28 mouse cellular contexts compared by ENCODE assay signal in the genomic region with DNA sequence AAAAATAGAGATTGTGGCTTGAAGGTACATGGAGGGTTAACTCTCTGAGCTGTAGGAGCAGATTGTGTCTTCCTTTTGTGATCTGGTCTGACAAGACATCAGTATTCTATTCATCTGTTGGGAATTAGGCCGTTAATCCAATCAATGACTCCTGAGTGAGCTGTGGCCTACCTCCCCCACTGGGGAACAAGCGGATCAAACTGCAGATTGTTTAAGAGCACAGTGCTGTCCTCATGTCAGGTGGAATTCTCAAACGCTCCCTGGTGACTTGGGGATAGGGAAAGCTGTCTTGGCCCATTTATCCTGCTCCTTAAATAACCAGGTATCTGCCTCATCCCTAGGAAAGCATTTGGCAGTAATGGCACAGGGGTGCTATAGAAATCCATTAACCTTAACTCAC.
DNase-seq lines count a peak whose midpoint lies in the region; ATAC-seq and TF ChIP-seq lines count a peak whose summit lies in the region.
"Had no signal": no experiment of that assay in that cellular context is flagged by ENCODE, and none has a peak within 500 bp of the region (broad histone marks: within the 10 kb centered on the region; RNA-seq: fewer than 3 reads in every experiment).

No protein-coding gene starts in this region.

- H3K4me3 ChIP-seq in hindbrain, postnatal 0 days (ENCODE audit: low read length) = no peak overlapping the region
- no peak overlapping the region for H3K4me3 ChIP-seq in hindbrain, embryonic 16.5 days (ENCODE audit: low read length)
- no peak overlapping the region for H3K4me3 ChIP-seq in midbrain, embryonic 14.5 days (replicated peaks; ENCODE audit: low read depth, low read length)
- no peak overlapping the region for H3K4me3 ChIP-seq in kidney, embryonic 16.5 days (ENCODE audit: low read length)
- H3K4me3 ChIP-seq: embryonic facial prominence, embryonic 13.5 days; forebrain, embryonic 15.5 days; heart, embryonic 12.5 days; intestine, embryonic 15.5 days; layer of hippocampus, adult 2 months; neural tube, embryonic 15.5 days had no signal

- H3K36me3 ChIP-seq in hindbrain, postnatal 0 days (ENCODE audit: insufficient read depth, low read length) = no peaks in the 10 kb centered on the region
- no peaks in the 10 kb centered on the region for H3K36me3 ChIP-seq in hindbrain, embryonic 16.5 days (ENCODE audit: control insufficient read depth, insufficient read depth, low read length)
- no peaks in the 10 kb centered on the region for H3K36me3 ChIP-seq in midbrain, embryonic 14.5 days (ENCODE audit: control insufficient read depth, insufficient read depth, low read length)
- H3K36me3 ChIP-seq in kidney, embryonic 16.5 days (ENCODE audit: insufficient read depth, low read length) = no peaks in the 10 kb centered on the region
- H3K36me3 ChIP-seq: embryonic facial prominence, embryonic 13.5 days; forebrain, embryonic 15.5 days; heart, embryonic 12.5 days; intestine, embryonic 15.5 days; neural tube, embryonic 15.5 days had no signal

- WGBS in hindbrain, postnatal 0 days = 25% methylated on average over 3 of the region's 3 CpGs
- 24% methylated on average over 3 of the region's 3 CpGs for WGBS in hindbrain, embryonic 16.5 days
- 8% methylated on average over 3 of the region's 3 CpGs for WGBS in midbrain, embryonic 14.5 days
- 55% methylated on average over 3 of the region's 3 CpGs for WGBS in kidney, embryonic 16.5 days

- no peak for TF ChIP-seq CTCF in hindbrain, postnatal 0 days (IDR thresholded peaks at IDR 0.05; ENCODE audit: low read depth)

- no peaks in the 10 kb centered on the region for H3K27me3 ChIP-seq in hindbrain, postnatal 0 days (ENCODE audit: insufficient read depth, low read length)
- H3K27me3 ChIP-seq in hindbrain, embryonic 16.5 days (replicated peaks; ENCODE audit: control insufficient read depth, insufficient read depth, low read length) = no peaks in the 10 kb centered on the region
- no peaks in the 10 kb centered on the region for H3K27me3 ChIP-seq in midbrain, embryonic 14.5 days (ENCODE audit: control insufficient read depth, insufficient read depth, low read length)
- no peaks in the 10 kb centered on the region for H3K27me3 ChIP-seq in kidney, embryonic 16.5 days (ENCODE audit: insufficient read depth, low read length)
- H3K27me3 ChIP-seq: CH12.LX; embryonic facial prominence, embryonic 13.5 days; forebrain, embryonic 15.5 days; heart, embryonic 12.5 days; intestine, embryonic 15.5 days; neural tube, embryonic 15.5 days had no signal

- no peaks in the 10 kb centered on the region for H3K4me1 ChIP-seq in hindbrain, postnatal 0 days (ENCODE audit: insufficient read depth, low read length)
- no peaks in the 10 kb centered on the region for H3K4me1 ChIP-seq in hindbrain, embryonic 16.5 days (ENCODE audit: control insufficient read depth, insufficient read depth, low read depth, low read length)
- H3K4me1 ChIP-seq in midbrain, embryonic 14.5 days (ENCODE audit: control insufficient read depth, insufficient read depth, low read length) = peaks cover 7% of the 10 kb centered on the region; the same call in 1 of the 2 replicates
- H3K4me1 ChIP-seq in kidney, embryonic 16.5 days (ENCODE audit: insufficient read depth, low read length) = no peaks in the 10 kb centered on the region
- H3K4me1 ChIP-seq: embryonic facial prominence, embryonic 13.5 days; intestine, embryonic 15.5 days had no signal

- H3K9ac ChIP-seq in hindbrain, postnatal 0 days (replicated peaks; ENCODE audit: low read length) = no peak overlapping the region
- H3K9ac ChIP-seq in hindbrain, embryonic 16.5 days (ENCODE audit: low read depth, low read length) = no peak overlapping the region
- H3K9ac ChIP-seq in midbrain, embryonic 14.5 days (replicated peaks; ENCODE audit: low read length) = no peak overlapping the region
- no peak overlapping the region for H3K9ac ChIP-seq in kidney, embryonic 16.5 days (replicated peaks; ENCODE audit: low read length)
- H3K9ac ChIP-seq: embryonic facial prominence, embryonic 13.5 days; forebrain, embryonic 15.5 days; heart, embryonic 12.5 days; hindbrain, embryonic 14.5 days; intestine, embryonic 15.5 days; liver, postnatal 0 days; neural tube, embryonic 15.5 days had no signal

- peak; percentile 42 for DNase-seq in hindbrain, postnatal 0 days (ENCODE audit: low spot score)
- peak; percentile 37 for DNase-seq in embryo, embryonic 10 days (ENCODE audit: low spot score)
- DNase-seq in midbrain, embryonic 14.5 days = peak; percentile 53
- no peak for DNase-seq in thymus, adult 18-20 months
- DNase-seq: adrenal gland, adult 8-10 months; B cell, adult 2 months; cerebellum, adult 8-10 months; heart, adult 11 months; heart, postnatal 10 days; kidney, adult 8-10 months; kidney, postnatal 14 days; layer of hippocampus, postnatal 36 days; liver, postnatal 0 days; lung, postnatal 10 days; thymus, postnatal 14 days had no signal

- no peak for ATAC-seq in hindbrain, postnatal 0 days
- ATAC-seq in hindbrain, embryonic 16.5 days = no peak
- ATAC-seq in midbrain, embryonic 14.5 days (ENCODE audit: low FRiP score, low TSS enrichment) = no peak
- ATAC-seq in megakaryocyte progenitor cell, adult 5-6 weeks (replicated peaks; ENCODE audit: poor library complexity) = no peak
- ATAC-seq in kidney, embryonic 16.5 days (ENCODE audit: low FRiP score, low TSS enrichment) = no peak
- ATAC-seq: activated CD4-positive, CD25-positive, alpha-beta regulatory T cell, adult 4 months; forebrain, embryonic 15.5 days; intestine, embryonic 15.5 days; liver, postnatal 0 days had no signal

- H3K4me2 ChIP-seq in hindbrain, postnatal 0 days (ENCODE audit: low read depth, low read length) = no peak overlapping the region
- H3K4me2 ChIP-seq in hindbrain, embryonic 16.5 days (ENCODE audit: low read length) = no peak overlapping the region
- H3K4me2 ChIP-seq in midbrain, embryonic 14.5 days (ENCODE audit: low read length) = no peak overlapping the region
- H3K4me2 ChIP-seq in kidney, embryonic 16.5 days (replicated peaks; ENCODE audit: low read depth, low read length) = no peak overlapping the region
- H3K4me2 ChIP-seq: embryonic facial prominence, embryonic 13.5 days; forebrain, embryonic 15.5 days; heart, embryonic 12.5 days; hindbrain, embryonic 14.5 days; intestine, embryonic 15.5 days; neural tube, embryonic 15.5 days had no signal

- H3K27ac ChIP-seq in hindbrain, postnatal 0 days = no peak overlapping the region
- no peak overlapping the region for H3K27ac ChIP-seq in hindbrain, embryonic 16.5 days (ENCODE audit: low read depth, low read length)
- H3K27ac ChIP-seq in midbrain, embryonic 14.5 days (replicated peaks; ENCODE audit: low read depth, low read length) = no peak overlapping the region
- no peak overlapping the region for H3K27ac ChIP-seq in kidney, embryonic 16.5 days (ENCODE audit: low read length)
- H3K27ac ChIP-seq: embryonic facial prominence, embryonic 13.5 days; forebrain, embryonic 15.5 days; hindbrain, embryonic 14.5 days; intestine, embryonic 15.5 days; neural tube, embryonic 15.5 days had no signal

- H3K9me3 ChIP-seq in hindbrain, postnatal 0 days (ENCODE audit: low read length) = no peaks in the 10 kb centered on the region
- H3K9me3 ChIP-seq in hindbrain, embryonic 16.5 days (ENCODE audit: control insufficient read depth, low read length) = no peaks in the 10 kb centered on the region
- H3K9me3 ChIP-seq in midbrain, embryonic 14.5 days (ENCODE audit: control insufficient read depth, low read length) = no peaks in the 10 kb centered on the region
- H3K9me3 ChIP-seq in kidney, embryonic 16.5 days (ENCODE audit: low read length) = no peaks in the 10 kb centered on the region
- H3K9me3 ChIP-seq: embryonic facial prominence, embryonic 13.5 days; forebrain, embryonic 15.5 days; G1E; heart, embryonic 12.5 days; intestine, embryonic 15.5 days; neural tube, embryonic 15.5 days had no signal

Comparison
In these comparisons a context has a peak if more than half of its experiments do, and no peak if none do; other contexts are left out.
1. DNase-seq: peak in hindbrain, postnatal 0 days (single experiment), embryo, embryonic 10 days (single experiment) and midbrain, embryonic 14.5 days (single experiment); none in thymus, adult 18-20 months (0 of 2).